Mouse (Mus musculus) heart, postnatal 0 days (tissue): ENCODE results near the gene Rcc2. TPM values are rescaled to one million over a fixed set of nuclear protein-coding genes. Genes with fewer than 3 reads are reported as not detected.

Experiments used
- ATAC-seq: fragments of 200-750 bp; cut with Nextera tagmentation; 2 replicates; pipeline ENCODE4 v1.8.0; 2017; ENCODE audit warnings: low read depth, moderate number of reproducible peaks, moderate library complexity; ENCODE audit not compliant: insufficient read depth
- DNase-seq: peaks from one replicate; pipeline ENCODE4 v3.0.0-alpha.2; 2016; ENCODE audit warnings: low spot score
- H3K27ac ChIP-seq: fragments of 300-500 bp; sonication (generic); 2 replicates; pipeline ENCODE4 v1.5.1; 2014; ENCODE audit warnings: low read depth, mild to moderate bottlenecking
- H3K27me3 ChIP-seq: fragments of 300-500 bp; sonication (generic); 2 replicates; pipeline ENCODE4 v1.6.1; 2014; ENCODE audit warnings: low read length, mixed read lengths; ENCODE audit not compliant: control insufficient read depth, insufficient read depth
- H3K36me3 ChIP-seq: fragments of 300-500 bp; sonication (generic); replicated peaks from 2 replicates; pipeline ENCODE4 v1.6.1; 2014; ENCODE audit warnings: low read length, mixed read lengths; ENCODE audit not compliant: control insufficient read depth, insufficient read depth
- H3K4me1 ChIP-seq: fragments of 300-500 bp; sonication (generic); 2 replicates; pipeline ENCODE4 v1.6.1; 2014; ENCODE audit warnings: antibody characterized with exemption; ENCODE audit not compliant: control insufficient read depth, insufficient read depth
- H3K4me2 ChIP-seq: fragments of 300-500 bp; sonication (generic); 2 replicates; pipeline ENCODE4 v1.6.1; 2014; ENCODE audit warnings: low read depth, mild to moderate bottlenecking, low read length, moderate library complexity
- H3K4me3 ChIP-seq: fragments of 300-500 bp; sonication (generic); 2 replicates; pipeline ENCODE4 v1.5.1; 2014; ENCODE audit warnings: low read depth, low read length
- H3K9ac ChIP-seq: fragments of 300-500 bp; sonication (generic); replicated peaks from 2 replicates; pipeline ENCODE4 v1.6.1; 2014; ENCODE audit warnings: low read depth, low read length, mixed read lengths
- H3K9me3 ChIP-seq: fragments of 300-500 bp; sonication (generic); replicated peaks from 2 replicates; pipeline ENCODE4 v1.6.1; 2016; ENCODE audit warnings: low read length; ENCODE audit not compliant: control insufficient read depth
- CTCF ChIP-seq: IDR thresholded peaks from 2 replicates; pipeline ENCODE4 v1.5.1; 2016; ENCODE audit warnings: antibody characterized with exemption, control low read depth, low read depth
- EP300 ChIP-seq: IDR thresholded peaks from 2 replicates; pipeline ENCODE4 v1.6.1; 2016; ENCODE audit warnings: antibody characterized with exemption, low read depth
- WGBS: fragments of 180-500 bp; shearing (Covaris S2); extraction: QIAGEN DNeasy Blood & Tissue Kit; methylation state at CpG from one replicate; pipeline ENCODE4 v1.1.7; 2014; 5-methylcytosine and 5-hydroxymethylcytosine counted together
- polyA plus RNA-seq: library from polyadenylated mRNA; unstranded; fragments of >200 nt; fragmentation: Nextera tagmentation; extraction: Ambion mirVana; gene quantifications from 2 replicates; pipeline ENCODE4 v1.2.1, GENCODE M21; 2015
- total RNA-seq: library from RNA; depleted of rRNA; stranded (reverse); fragments of >200 nt; gene quantifications from 2 replicates; pipeline ENCODE4 v1.2.3, GENCODE M21; 2014; ENCODE audit warnings: low replicate concordance

The Rcc2 gene
- total and polyA plus RNA-seq, 2 experiments from 2014 or later: 4.8 to 36.9 TPM

- H3K27me3 ChIP-seq: no peaks in the 10 kb centered on the region
- no peak for TF ChIP-seq CTCF
- no peak for TF ChIP-seq EP300
- no peak overlapping the region for H3K4me3 ChIP-seq
- H3K27ac ChIP-seq: no peak overlapping the region
- no peak overlapping the region for H3K9ac ChIP-seq
- H3K9me3 ChIP-seq: no peaks in the 10 kb centered on the region
- DNase-seq: no peak
- WGBS: 34% methylated on average over 8 of the region's 8 CpGs
- H3K4me1 ChIP-seq: peaks cover 12% of the 10 kb centered on the region; the same call in 1 of the 2 replicates
- no peak for ATAC-seq
- no peak overlapping the region for H3K4me2 ChIP-seq
- no peaks in the 10 kb centered on the region for H3K36me3 ChIP-seq
Measured at GRCm38 (mm10) chr4:140680731-140681397, 19.5 kb upstream of the Rcc2 start.

- ATAC-seq (no peak), DNase-seq (no peak)
- no peaks in the 10 kb centered on the region for H3K9me3 ChIP-seq
- TF ChIP-seq EP300: no peak
- no peak for TF ChIP-seq CTCF
- no peak overlapping the region for H3K4me3 ChIP-seq
- H3K4me1 ChIP-seq: peaks cover 12% of the 10 kb centered on the region; the same call in 1 of the 2 replicates
- peak overlapping the region; percentile 32; the same call in 1 of the 2 replicates for H3K4me2 ChIP-seq
- no peak overlapping the region for H3K27ac ChIP-seq
- H3K9ac ChIP-seq: no peak overlapping the region
- 30% methylated on average over 8 of the region's 8 CpGs for WGBS
- no peaks in the 10 kb centered on the region for H3K27me3 ChIP-seq
- H3K36me3 ChIP-seq: no peaks in the 10 kb centered on the region
Measured at GRCm38 (mm10) chr4:140683608-140684007, 16.7 kb upstream of the Rcc2 start.

GRCm38 (mm10) chr4:140684141-140684871 lies 16.0 kb upstream of the Rcc2 start:
- no peaks in the 10 kb centered on the region for H3K36me3 ChIP-seq
- 0 out of 2 replicates have a peak overlapping the region, but pooled peaks have one; percentile 1 for H3K4me3 ChIP-seq
- no peaks in the 10 kb centered on the region for H3K27me3 ChIP-seq
- H3K9me3 ChIP-seq: no peaks in the 10 kb centered on the region
- H3K27ac ChIP-seq: no peak overlapping the region
- 7% methylated on average over 16 of the region's 16 CpGs for WGBS
- peak; percentile 54 for ATAC-seq
- TF ChIP-seq EP300 (no peak), CTCF (no peak)
- no peak overlapping the region for H3K9ac ChIP-seq
- H3K4me1 ChIP-seq: peaks cover 12% of the 10 kb centered on the region; the same call in 1 of the 2 replicates
- DNase-seq: no peak
- peak overlapping the region; percentile 32 for H3K4me2 ChIP-seq

GRCm38 (mm10) chr4:140684881-140685303 lies 15.4 kb upstream of the Rcc2 start:
- WGBS: 41% methylated on average over 6 of the region's 6 CpGs
- Histone ChIP-seq H3K27me3 (no peaks in the 10 kb centered on the region), H3K9ac (no peak overlapping the region), H3K4me3 (no peak overlapping the region), H3K36me3 (no peaks in the 10 kb centered on the region), H3K4me2 (peak overlapping the region; percentile 32; the same call in 1 of the 2 replicates), H3K27ac (no peak overlapping the region), H3K9me3 (no peaks in the 10 kb centered on the region), H3K4me1 (peaks cover 12% of the 10 kb centered on the region; the same call in 1 of the 2 replicates)
- TF ChIP-seq CTCF: peak; percentile 11; the same call in 1 of the 2 replicates
- TF ChIP-seq EP300: no peak
- ATAC-seq (no peak), DNase-seq (no peak)

GRCm38 (mm10) chr4:140688044-140688825 lies 12.1 kb upstream of the Rcc2 start:
- H3K9me3 ChIP-seq: no peaks in the 10 kb centered on the region
- WGBS: 55% methylated on average over 12 of the region's 12 CpGs
- H3K4me1 ChIP-seq: peaks cover 12% of the 10 kb centered on the region; the same call in 1 of the 2 replicates
- H3K27me3 ChIP-seq: no peaks in the 10 kb centered on the region
- H3K4me3 ChIP-seq: no peak overlapping the region
- H3K9ac ChIP-seq: no peak overlapping the region
- no peaks in the 10 kb centered on the region for H3K36me3 ChIP-seq
- ATAC-seq (no peak), DNase-seq (no peak)
- no peak for TF ChIP-seq EP300
- TF ChIP-seq CTCF: no peak
- H3K27ac ChIP-seq: no peak overlapping the region
- no peak overlapping the region for H3K4me2 ChIP-seq
